Mouse (Mus musculus): ENCODE data around the gene Fopnl.
A peak's percentile ranks its signal among the peaks of the same experiment; 100 is the strongest.

Gene Fopnl

DNA sequence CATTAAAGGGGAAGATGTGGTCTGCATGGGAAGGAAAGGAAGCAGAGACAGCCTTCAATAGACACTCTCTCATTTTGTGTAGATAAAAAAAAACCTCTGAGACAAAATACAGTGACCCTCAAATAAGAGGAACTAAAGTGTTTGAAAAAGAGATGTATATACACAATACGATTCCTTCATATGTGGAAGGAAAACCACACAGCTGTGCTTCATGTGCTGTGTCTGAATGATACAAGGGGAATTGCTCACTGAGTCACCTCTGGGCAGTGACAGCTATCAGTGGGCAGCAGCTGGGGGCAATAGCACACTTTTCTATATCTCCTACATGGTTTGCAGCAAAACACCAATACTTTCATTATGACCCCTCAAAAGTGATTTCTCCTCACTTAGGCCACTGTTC is 9.8 kb downstream of the Fopnl start:
- DNase-seq (ENCODE audit: extremely low spot score) = no peak

GRCm38 (mm10) chr16:14306451-14306850 is 10.8 kb downstream of the Fopnl start:
- DNase-seq (ENCODE audit: extremely low spot score) = no peak

GRCm38 (mm10) chr16:14304791-14305190 is 12.4 kb downstream of the Fopnl start:
- DNase-seq (ENCODE audit: extremely low spot score) = no peak

- DNase-seq (ENCODE audit: extremely low spot score) = no peak
Measured at GRCm38 (mm10) chr16:14303676-14304075, 13.5 kb downstream of the Fopnl start.

GRCm38 (mm10) chr16:14303148-14303547 is 14.1 kb downstream of the Fopnl start:
- DNase-seq (ENCODE audit: extremely low spot score) = no peak

GRCm38 (mm10) chr16:14298461-14298860 is 18.7 kb downstream of the Fopnl start:
- no peak for DNase-seq (ENCODE audit: extremely low spot score)

DNA sequence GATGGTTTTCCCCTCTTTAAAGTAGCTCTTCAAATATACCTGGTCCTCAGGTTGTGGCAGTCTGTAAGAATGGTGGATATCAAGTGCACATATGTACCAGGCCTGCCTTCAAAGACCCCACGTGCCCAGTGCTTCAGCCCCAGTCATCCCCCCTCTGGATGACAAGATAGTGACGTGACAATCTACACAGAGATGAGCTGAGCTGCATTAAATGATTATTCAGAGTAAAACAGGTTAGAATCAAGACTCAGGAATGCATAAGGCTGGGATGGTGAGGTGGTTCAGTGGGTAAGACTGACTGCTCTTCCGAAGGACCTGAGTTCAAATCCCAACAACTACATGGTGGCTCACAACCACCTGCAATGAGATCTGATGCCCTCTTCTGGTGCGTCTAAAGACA is 19.5 kb downstream of the Fopnl start:
- DNase-seq (ENCODE audit: extremely low spot score) = no peak

- DNase-seq (ENCODE audit: extremely low spot score) = no peak
Measured at GRCm38 (mm10) chr16:14297137-14297536, 20.1 kb downstream of the Fopnl start.

DNA sequence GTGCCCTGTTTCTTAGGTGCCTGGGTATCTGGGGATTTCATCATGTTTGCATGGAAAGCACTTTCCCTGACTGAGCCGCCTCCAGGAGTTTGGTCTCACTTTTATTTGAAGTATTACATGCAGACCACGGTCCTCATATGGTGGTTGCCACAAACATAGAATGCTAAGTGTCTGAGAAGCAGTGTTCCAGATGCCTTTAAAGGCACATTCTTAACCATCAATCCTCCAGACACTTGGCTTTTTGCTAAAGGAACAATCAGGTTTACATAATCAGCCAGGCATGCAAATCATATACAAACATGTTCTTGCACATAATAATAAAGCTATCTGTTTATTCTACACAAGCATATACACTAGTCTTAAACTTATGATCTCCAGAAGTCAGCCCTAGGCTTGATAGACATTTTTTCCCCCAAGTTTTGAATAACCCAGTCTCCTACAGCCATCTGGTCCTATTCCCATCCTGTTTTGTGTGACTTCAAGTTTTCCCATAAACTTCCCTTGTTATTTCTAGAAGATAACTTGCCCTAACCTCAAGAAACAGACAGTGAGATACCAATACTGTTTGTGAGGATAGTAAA is 20.6 kb downstream of the Fopnl start:
- no peak for DNase-seq (ENCODE audit: extremely low spot score)

- no peak for DNase-seq (ENCODE audit: extremely low spot score)
Measured at GRCm38 (mm10) chr16:14295291-14295690, 21.9 kb downstream of the Fopnl start.

DNA sequence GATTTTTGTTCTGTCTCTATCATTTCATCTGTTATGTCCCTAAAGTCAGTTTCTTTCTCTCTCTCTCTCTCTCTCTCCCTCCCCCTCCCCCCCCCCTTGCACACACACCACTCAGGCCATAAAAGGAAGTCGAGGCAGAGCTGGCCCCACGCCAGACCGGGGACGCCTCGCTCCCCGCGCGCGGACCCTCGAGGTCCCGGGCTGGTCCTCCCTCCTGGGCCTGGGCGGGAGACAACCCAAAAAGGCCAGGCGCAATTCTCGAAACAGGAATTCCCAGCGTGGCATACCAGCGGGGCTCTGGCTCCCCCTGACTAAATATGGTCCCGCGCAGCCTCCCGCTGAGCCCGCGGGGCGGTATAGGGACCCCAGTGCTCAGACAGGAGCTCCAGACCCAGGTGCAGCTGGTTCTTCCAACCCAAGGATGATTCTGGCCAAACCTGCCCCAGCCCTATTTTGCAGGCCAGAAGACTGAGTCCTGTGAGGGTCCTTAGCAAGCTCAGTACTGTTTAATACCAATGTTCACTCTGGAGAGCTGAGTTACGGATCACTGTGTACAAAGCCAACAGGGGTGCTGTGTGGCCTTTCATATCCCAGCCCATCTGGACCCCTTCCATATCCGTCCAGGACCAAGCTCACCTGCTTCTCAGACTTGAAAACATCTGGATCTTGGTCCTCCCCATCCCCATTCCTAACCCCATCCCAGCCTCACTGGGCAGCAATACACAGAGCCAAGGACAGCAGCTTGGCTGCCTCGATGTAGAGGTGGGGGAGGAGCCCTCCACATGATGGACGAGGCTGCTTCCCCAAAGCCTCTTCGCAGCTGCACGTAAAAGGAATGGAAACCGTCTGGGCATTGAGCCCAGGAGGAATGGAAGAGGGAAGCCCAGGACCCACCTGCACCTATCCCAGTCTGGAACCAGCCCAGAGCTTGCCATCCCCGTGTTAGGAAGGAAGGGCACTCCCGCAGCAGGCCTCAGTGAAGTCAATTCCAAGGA is 24.7 kb downstream of the Fopnl start:
- no peak for DNase-seq (ENCODE audit: extremely low spot score)

DNA sequence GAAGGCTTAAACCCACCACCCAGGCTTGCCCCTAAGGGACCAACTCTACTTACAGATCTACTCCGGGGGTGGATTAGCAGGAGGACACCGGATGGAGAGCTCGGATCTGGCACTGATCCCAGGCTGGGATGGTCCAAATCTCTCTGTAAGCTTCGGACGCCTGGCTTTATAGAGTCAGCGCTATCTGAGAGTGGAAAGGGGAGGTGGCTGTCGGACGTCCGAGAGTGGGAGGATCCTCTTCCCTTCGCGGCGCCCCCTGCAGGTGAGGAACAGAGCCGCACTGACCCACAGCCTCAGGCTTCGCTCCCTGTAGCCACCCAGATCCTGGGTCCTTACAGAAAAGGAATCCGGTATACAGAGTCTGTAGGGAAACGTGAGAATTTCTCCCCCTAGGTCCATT is 26.0 kb downstream of the Fopnl start, which contains the start of gene Myh11:
Gene Myh11, minus strand, starts transcription at position 150 of the 400 bp plus-strand sequence.
- peak; percentile 62 for DNase-seq (ENCODE audit: extremely low spot score)

DNA sequence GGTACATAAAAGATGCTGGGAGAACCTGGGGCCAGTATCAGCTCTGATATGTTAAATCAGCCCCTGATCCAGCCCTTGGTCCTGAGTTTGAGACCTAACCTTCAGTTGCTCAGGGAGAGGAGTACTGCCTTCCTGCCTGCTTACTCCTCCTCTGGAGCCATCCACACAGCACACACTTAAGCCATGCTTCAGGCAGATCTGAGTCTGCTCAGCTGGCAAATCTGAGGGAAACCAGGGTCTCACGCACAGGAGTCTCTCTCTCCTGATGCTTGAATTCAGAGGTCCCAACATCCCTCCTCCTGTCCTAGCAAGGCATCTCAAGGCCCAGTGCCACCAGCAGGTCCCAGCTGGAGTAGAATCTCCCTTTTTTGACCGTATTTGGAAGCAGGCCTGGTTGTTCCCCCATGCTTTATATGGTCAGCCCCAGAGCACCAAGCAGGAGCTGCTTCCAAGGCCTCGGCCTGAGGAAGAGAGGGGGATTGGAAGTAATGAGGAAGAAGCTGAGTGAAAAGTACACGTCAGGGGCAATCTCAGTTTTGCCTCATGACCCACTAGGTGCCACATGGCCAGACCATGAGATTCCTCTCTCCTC is 44.7 kb downstream of the Fopnl start:
- DNase-seq (ENCODE audit: extremely low spot score) = no peak

GRCm38 (mm10) chr16:14265203-14265920 is 51.8 kb downstream of the Fopnl start:
- no peak for DNase-seq (ENCODE audit: extremely low spot score)

DNA sequence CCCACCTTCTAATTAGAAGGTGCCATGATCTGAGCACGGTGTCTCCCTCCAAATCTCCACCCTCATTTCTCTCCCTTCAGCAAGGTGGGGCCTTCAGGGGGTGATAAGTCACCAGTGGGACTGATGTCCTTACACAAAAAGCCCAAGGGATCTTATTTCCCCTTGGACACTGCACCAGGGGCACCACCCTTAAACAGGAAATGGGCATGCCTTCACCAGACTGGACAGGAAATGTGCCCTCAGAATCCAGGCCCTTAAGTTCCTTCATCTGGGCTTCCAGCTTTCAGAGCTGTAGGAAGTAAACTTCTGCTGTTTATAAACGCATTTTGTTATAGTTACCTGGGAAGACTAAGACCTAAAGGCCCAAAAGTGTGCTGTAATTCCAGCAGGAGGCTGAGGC is 52.7 kb downstream of the Fopnl start:
- no peak for DNase-seq (ENCODE audit: extremely low spot score)

DNA sequence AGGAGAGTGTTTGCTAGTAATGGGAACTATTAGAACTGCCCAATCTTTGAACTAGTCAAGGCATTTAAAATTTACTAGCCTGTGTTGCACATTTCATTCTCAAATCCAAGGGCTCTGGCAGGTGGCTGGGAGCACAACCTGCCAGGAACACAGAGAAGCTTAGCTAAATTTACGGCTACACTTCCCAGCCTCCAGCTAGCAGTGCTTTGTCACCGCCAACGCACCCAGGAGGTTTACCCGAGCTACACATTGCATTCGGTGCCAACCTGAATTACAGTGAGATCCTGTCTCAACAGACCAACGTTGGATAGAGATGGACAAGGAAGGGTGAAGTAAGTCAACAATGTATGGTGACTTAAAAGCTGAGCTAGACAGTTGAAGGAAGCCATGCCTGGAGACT is 54.0 kb downstream of the Fopnl start:
- no peak for DNase-seq (ENCODE audit: extremely low spot score)

DNA sequence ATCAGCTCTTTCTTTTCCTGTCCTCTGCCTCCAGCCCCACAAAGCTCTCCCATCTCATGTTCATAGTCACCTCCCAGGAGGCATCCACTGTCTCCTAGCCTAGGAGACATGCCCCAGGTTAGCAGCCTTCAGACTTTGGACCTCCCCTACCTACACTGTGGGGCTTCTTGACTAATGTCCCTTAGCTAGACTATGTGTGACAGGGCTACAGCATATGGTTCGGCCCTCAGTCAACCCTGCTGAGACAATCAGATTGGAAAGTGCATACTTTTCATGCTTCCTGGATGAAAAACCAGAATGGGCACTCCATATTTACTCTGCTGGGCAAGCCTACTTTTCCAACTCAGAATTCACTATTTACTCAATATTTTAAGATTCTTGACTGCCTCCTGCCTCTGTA is 54.8 kb downstream of the Fopnl start:
- DNase-seq (ENCODE audit: extremely low spot score) = no peak

GRCm38 (mm10) chr16:14258856-14259255 is 58.3 kb downstream of the Fopnl start:
- no peak for DNase-seq (ENCODE audit: extremely low spot score)

DNA sequence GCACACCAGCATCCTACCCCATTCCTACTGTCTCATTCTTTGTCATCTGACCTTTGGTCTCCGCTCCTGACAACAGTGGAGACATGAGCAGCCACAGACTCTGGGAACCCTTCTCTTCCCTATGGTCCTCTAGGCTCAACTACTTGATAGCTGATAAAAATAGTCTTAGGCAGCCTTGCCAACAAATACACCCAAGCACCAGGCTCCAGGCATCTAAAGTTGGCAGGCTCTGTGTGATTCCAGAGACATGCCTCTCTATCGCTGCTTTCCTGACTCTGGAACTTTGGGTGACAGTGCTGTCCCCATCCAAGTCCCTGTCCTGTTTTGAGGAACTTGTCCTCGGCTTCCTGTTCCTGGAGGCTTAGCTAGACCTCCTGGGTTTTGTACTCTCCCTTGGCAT is 63.6 kb downstream of the Fopnl start:
- DNase-seq (ENCODE audit: extremely low spot score) = no peak

- no peak for DNase-seq (ENCODE audit: extremely low spot score)
Measured at GRCm38 (mm10) chr16:14252877-14253276, 64.3 kb downstream of the Fopnl start.

GRCm38 (mm10) chr16:14249913-14250312 is 67.3 kb downstream of the Fopnl start:
- DNase-seq (ENCODE audit: extremely low spot score) = no peak
